Mouse (Mus musculus): ENCODE measurements around the gene Acbd4.

DNA sequence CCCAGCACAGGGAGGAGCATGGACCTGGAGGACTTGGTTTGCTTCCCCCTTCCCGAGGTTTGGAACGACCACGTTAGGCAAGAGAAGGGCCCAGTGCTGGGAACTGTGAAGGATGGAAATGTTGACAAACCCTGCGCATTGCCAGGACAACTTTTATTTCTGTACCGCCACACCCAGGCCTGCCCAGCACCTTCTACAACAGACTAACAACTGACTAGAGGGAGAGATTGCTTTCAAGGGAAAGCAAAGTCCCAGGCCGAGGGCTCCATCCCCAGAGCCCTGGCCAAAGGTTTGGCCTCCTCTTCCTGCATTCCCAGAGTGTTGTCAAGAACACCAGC lies 39.2 kb downstream of the Acbd4 start:
- TF ChIP-seq CTCF (IDR thresholded peaks at IDR 0.05): no peak
- TF ChIP-seq EP300 (IDR thresholded peaks at IDR 0.05; ENCODE audit: insufficient read depth, low read depth, low read length): no peak
- no peak for TF ChIP-seq POLR2A (IDR thresholded peaks at IDR 0.05; ENCODE audit: insufficient read depth, low read depth, low read length)
